Mouse (Mus musculus): ENCODE data around the gene Rspry1. TPM values are rescaled to one million over a fixed set of nuclear protein-coding genes. Genes with fewer than 3 reads are reported as not detected.

Gene Rspry1
- polyA plus RNA-seq, 1 experiment from 2014 or later: 55.2 TPM

GRCm38 (mm10) chr8:94658031-94658430, 56.3 kb downstream of the Rspry1 start:
- Histone ChIP-seq H3K4me1 (replicated peaks; ENCODE audit: control insufficient read depth, insufficient read depth, low read length) (no peaks in the 10 kb centered on the region), H3K27me3 (ENCODE audit: control insufficient read depth, insufficient read depth, low read length) (no peaks in the 10 kb centered on the region; the same call in 1 of the 2 replicates), H3K4me2 (ENCODE audit: low read depth, low read length, severe bottlenecking) (no peak overlapping the region), H3K27ac (ENCODE audit: low read depth, low read length) (no peak overlapping the region), H3K4me3 (ENCODE audit: low read depth, low read length) (no peak overlapping the region), H3K36me3 (ENCODE audit: control insufficient read depth, insufficient read depth, low read length) (no peaks in the 10 kb centered on the region; the same call in 1 of the 2 replicates), H3K9me3 (ENCODE audit: control insufficient read depth, low read length) (no peaks in the 10 kb centered on the region), H3K9ac (ENCODE audit: low read length) (no peak overlapping the region)
- no peak for DNase-seq (ENCODE audit: low spot score)
- ATAC-seq (replicated peaks; ENCODE audit: low FRiP score): no peak
- 95% methylated on average over 2 of the region's 2 CpGs for WGBS

DNA sequence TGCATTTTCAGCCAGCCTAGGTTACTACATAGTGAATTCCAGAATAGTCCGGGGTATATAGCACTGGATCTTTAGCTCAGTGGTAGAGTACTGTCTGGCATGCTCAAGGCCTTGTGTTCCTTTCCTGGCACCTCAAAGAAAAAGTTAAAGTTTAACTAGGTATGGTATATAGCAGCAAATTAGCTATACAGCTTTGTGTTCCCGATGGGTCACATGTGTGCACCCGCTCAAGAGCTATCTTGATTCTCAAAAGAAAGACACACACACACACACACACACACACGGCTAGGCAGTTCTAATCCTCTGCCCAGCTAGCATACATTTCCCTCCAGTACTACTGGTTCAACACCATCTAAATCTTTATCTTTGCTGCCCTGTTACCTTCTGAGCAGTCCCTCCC, 58.7 kb downstream of the Rspry1 start:
- no peaks in the 10 kb centered on the region for H3K9me3 ChIP-seq (ENCODE audit: control insufficient read depth, low read length)
- DNase-seq (ENCODE audit: low spot score): no peak
- no peaks in the 10 kb centered on the region; the same call in 1 of the 2 replicates for H3K27me3 ChIP-seq (ENCODE audit: control insufficient read depth, insufficient read depth, low read length)
- no peak overlapping the region for H3K4me2 ChIP-seq (ENCODE audit: low read depth, low read length, severe bottlenecking)
- 88% methylated on average over 4 of the region's 4 CpGs for WGBS
- no peak for ATAC-seq (replicated peaks; ENCODE audit: low FRiP score)
- no peak overlapping the region for H3K9ac ChIP-seq (ENCODE audit: low read length)
- no peak overlapping the region for H3K4me3 ChIP-seq (ENCODE audit: low read depth, low read length)
- H3K36me3 ChIP-seq (ENCODE audit: control insufficient read depth, insufficient read depth, low read length): no peaks in the 10 kb centered on the region
- no peak overlapping the region for H3K27ac ChIP-seq (ENCODE audit: low read depth, low read length)
- H3K4me1 ChIP-seq (replicated peaks; ENCODE audit: control insufficient read depth, insufficient read depth, low read length): no peaks in the 10 kb centered on the region

DNA sequence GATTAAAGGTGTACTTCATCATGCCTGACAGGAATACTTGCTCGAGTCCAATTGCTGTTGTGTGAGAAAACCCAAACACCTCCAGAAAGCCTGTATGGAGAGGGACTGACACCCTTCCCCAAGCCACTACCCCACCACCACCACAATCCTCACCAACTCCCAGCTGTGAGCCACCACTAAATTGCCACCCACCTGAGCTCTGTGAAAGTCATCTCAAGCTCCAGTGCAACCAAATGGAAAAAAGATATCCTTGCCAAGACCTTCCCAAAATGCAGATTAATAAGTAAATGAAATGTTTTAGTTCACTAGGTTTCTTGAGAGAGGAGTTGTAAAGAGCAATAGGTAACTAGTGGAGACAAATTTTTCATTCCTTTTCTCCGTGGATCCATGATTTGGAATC, 63.0 kb downstream of the Rspry1 start:
- H3K9me3 ChIP-seq (ENCODE audit: control insufficient read depth, low read length): no peaks in the 10 kb centered on the region
- H3K36me3 ChIP-seq (ENCODE audit: control insufficient read depth, insufficient read depth, low read length): no peaks in the 10 kb centered on the region
- 89% methylated on average over 2 of the region's 2 CpGs for WGBS
- no peak overlapping the region for H3K4me3 ChIP-seq (ENCODE audit: low read depth, low read length)
- ATAC-seq (replicated peaks; ENCODE audit: low FRiP score): no peak
- DNase-seq (ENCODE audit: low spot score): no peak
- no peak overlapping the region for H3K27ac ChIP-seq (ENCODE audit: low read depth, low read length)
- H3K4me1 ChIP-seq (replicated peaks; ENCODE audit: control insufficient read depth, insufficient read depth, low read length): no peaks in the 10 kb centered on the region; the same call in 1 of the 2 replicates
- no peak overlapping the region for H3K4me2 ChIP-seq (ENCODE audit: low read depth, low read length, severe bottlenecking)
- H3K9ac ChIP-seq (ENCODE audit: low read length): no peak overlapping the region
- no peaks in the 10 kb centered on the region; the same call in 1 of the 2 replicates for H3K27me3 ChIP-seq (ENCODE audit: control insufficient read depth, insufficient read depth, low read length)

DNA sequence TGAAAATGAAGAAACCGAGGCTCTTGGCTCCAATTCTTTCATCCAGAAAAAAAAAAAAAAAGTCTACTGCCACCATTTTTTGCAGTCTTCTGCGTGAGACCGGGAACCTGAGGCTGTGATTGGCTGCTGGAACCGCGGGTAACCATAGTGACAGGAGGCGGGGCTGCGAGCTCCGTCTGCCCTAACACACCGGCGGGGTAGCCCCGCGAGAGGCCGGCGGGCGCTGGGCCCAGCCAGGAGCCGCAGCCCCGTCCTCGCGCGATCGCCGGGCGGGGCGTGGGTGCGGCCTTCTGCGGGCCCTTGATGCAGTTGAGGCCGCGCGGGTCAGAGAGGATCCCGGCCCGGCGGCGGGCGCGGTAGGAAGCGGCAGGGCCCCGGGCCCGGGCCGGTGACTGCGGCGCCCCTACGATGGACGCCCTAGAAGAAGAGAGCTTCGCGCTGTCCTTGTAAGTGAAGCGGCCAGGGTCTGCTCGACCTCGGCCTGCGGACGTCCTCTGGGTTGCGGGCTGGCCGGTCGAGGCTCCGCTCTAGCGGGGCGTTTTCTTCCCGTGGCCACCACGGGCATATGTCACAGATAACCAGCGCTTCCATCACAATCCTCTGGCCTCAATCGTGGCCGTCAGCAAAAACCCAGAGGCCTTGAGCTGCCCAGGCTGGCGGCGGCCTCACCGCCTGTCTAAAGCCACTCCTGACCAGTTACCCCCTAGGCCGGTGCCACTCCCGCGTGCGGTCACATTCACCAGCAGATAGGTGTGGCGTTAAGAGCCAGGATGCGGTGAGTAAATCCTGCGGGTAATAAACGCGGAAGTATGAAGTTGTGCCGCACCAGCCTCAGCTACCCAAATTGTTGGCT, 64.9 kb downstream of the Rspry1 start, which contains the start of gene Arl2bp:
Gene Arl2bp (plus strand): TSS at position 145 of the 853 bp plus-strand sequence.
- Histone ChIP-seq H3K9ac (ENCODE audit: low read length) (peak within 1 kb of the TSS; percentile 90), H3K27me3 (ENCODE audit: control insufficient read depth, insufficient read depth, low read length) (no peaks in the 10 kb centered on the region), H3K9me3 (ENCODE audit: control insufficient read depth, low read length) (no peaks in the 10 kb centered on the region), H3K36me3 (ENCODE audit: control insufficient read depth, insufficient read depth, low read length) (peaks cover 13% of the 10 kb centered on the region), H3K27ac (ENCODE audit: low read depth, low read length) (peak within 1 kb of the TSS; percentile 66), H3K4me2 (ENCODE audit: low read depth, low read length, severe bottlenecking) (peak within 1 kb of the TSS; percentile 51), H3K4me1 (replicated peaks; ENCODE audit: control insufficient read depth, insufficient read depth, low read length) (no peaks in the 10 kb centered on the region; the same call in 1 of the 2 replicates), H3K4me3 (ENCODE audit: low read depth, low read length) (peak within 1 kb of the TSS; percentile 66)
- peak; percentile 96 for DNase-seq (ENCODE audit: low spot score)
- ATAC-seq (replicated peaks; ENCODE audit: low FRiP score): peak; percentile 99
- WGBS: under 1% methylated on average over 74 of the region's 74 CpGs

GRCm38 (mm10) chr8:94674384-94674783, 72.6 kb downstream of the Rspry1 start:
- 91% methylated on average over 5 of the region's 5 CpGs for WGBS
- H3K27ac ChIP-seq (ENCODE audit: low read depth, low read length): no peak overlapping the region
- ATAC-seq (replicated peaks; ENCODE audit: low FRiP score) (no peak), DNase-seq (ENCODE audit: low spot score) (peak; percentile 27)
- H3K4me1 ChIP-seq (replicated peaks; ENCODE audit: control insufficient read depth, insufficient read depth, low read length): no peaks in the 10 kb centered on the region
- no peaks in the 10 kb centered on the region for H3K27me3 ChIP-seq (ENCODE audit: control insufficient read depth, insufficient read depth, low read length)
- peaks cover 22% of the 10 kb centered on the region for H3K36me3 ChIP-seq (ENCODE audit: control insufficient read depth, insufficient read depth, low read length)
- H3K9me3 ChIP-seq (ENCODE audit: control insufficient read depth, low read length): no peaks in the 10 kb centered on the region
- no peak overlapping the region for H3K4me3 ChIP-seq (ENCODE audit: low read depth, low read length)
- no peak overlapping the region for H3K9ac ChIP-seq (ENCODE audit: low read length)
- H3K4me2 ChIP-seq (ENCODE audit: low read depth, low read length, severe bottlenecking): no peak overlapping the region

DNA sequence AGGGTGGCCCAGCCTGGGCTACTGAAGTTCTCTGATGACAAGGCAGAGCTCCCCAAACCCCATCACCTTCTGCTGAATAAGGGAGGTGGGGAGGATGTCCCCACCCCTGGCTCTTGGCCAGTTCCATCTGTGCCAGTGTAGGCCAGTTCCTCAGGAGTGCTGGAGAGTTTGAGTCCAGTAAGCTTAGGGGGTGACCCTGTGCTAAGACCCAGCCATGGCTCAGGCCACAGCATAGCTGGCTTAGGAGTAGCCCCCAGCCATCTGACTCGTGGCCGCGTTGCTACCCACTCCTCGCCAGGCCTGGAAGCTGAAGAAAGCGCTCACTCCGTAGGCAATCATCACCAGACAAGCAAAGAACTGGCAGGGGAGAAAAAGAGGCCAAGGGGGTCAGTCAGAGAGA, 74.2 kb downstream of the Rspry1 start:
- H3K4me2 ChIP-seq (ENCODE audit: low read depth, low read length, severe bottlenecking): no peak overlapping the region

GRCm38 (mm10) chr8:94678582-94678981, 76.8 kb downstream of the Rspry1 start:
- no peak overlapping the region for H3K4me3 ChIP-seq (ENCODE audit: low read depth, low read length)
- peaks cover 2% of the 10 kb centered on the region; the same call in 1 of the 2 replicates for H3K36me3 ChIP-seq (ENCODE audit: control insufficient read depth, insufficient read depth, low read length)
- H3K9ac ChIP-seq (ENCODE audit: low read length): no peak overlapping the region
- H3K4me1 ChIP-seq (replicated peaks; ENCODE audit: control insufficient read depth, insufficient read depth, low read length): no peaks in the 10 kb centered on the region
- H3K9me3 ChIP-seq (ENCODE audit: control insufficient read depth, low read length): no peaks in the 10 kb centered on the region; the same call in 1 of the 2 replicates
- H3K27ac ChIP-seq (ENCODE audit: low read depth, low read length): no peak overlapping the region
- ATAC-seq (replicated peaks; ENCODE audit: low FRiP score): no peak
- 55% methylated on average over 9 of the region's 9 CpGs for WGBS
- H3K4me2 ChIP-seq (ENCODE audit: low read depth, low read length, severe bottlenecking): no peak overlapping the region
- no peak for DNase-seq (ENCODE audit: low spot score)
- no peaks in the 10 kb centered on the region for H3K27me3 ChIP-seq (ENCODE audit: control insufficient read depth, insufficient read depth, low read length)

More for the DNA sequence above, 74.2 kb downstream of the Rspry1 start:
- no peaks in the 10 kb centered on the region; the same call in 1 of the 2 replicates for H3K9me3 ChIP-seq (ENCODE audit: control insufficient read depth, low read length)
- H3K27ac ChIP-seq (ENCODE audit: low read depth, low read length): no peak overlapping the region
- no peak for DNase-seq (ENCODE audit: low spot score)
- peaks cover 16% of the 10 kb centered on the region for H3K36me3 ChIP-seq (ENCODE audit: control insufficient read depth, insufficient read depth, low read length)
- H3K9ac ChIP-seq (ENCODE audit: low read length): no peak overlapping the region
- H3K27me3 ChIP-seq (ENCODE audit: control insufficient read depth, insufficient read depth, low read length): no peaks in the 10 kb centered on the region
- H3K4me1 ChIP-seq (replicated peaks; ENCODE audit: control insufficient read depth, insufficient read depth, low read length): no peaks in the 10 kb centered on the region
- H3K4me3 ChIP-seq (ENCODE audit: low read depth, low read length): no peak overlapping the region
- WGBS: 89% methylated on average over 6 of the region's 6 CpGs
- ATAC-seq (replicated peaks; ENCODE audit: low FRiP score): no peak

GRCm38 (mm10) chr8:94680414-94680813, 78.7 kb downstream of the Rspry1 start:
- Histone ChIP-seq H3K4me3 (ENCODE audit: low read depth, low read length) (no peak overlapping the region), H3K4me2 (ENCODE audit: low read depth, low read length, severe bottlenecking) (no peak overlapping the region), H3K27ac (ENCODE audit: low read depth, low read length) (no peak overlapping the region), H3K9me3 (ENCODE audit: control insufficient read depth, low read length) (no peaks in the 10 kb centered on the region; the same call in 1 of the 2 replicates), H3K36me3 (ENCODE audit: control insufficient read depth, insufficient read depth, low read length) (no peaks in the 10 kb centered on the region), H3K27me3 (ENCODE audit: control insufficient read depth, insufficient read depth, low read length) (no peaks in the 10 kb centered on the region), H3K9ac (ENCODE audit: low read length) (no peak overlapping the region), H3K4me1 (replicated peaks; ENCODE audit: control insufficient read depth, insufficient read depth, low read length) (no peaks in the 10 kb centered on the region)
- WGBS: 91% methylated on average over 3 of the region's 3 CpGs
- DNase-seq (ENCODE audit: low spot score) (no peak), ATAC-seq (replicated peaks; ENCODE audit: low FRiP score) (no peak)

Data from forebrain, embryonic 11.5 days (tissue).